Mouse (Mus musculus) neural tube, embryonic 12.5 days (tissue): Measurements from ENCODE around the gene Macrod2. TPM values are rescaled to one million over a fixed set of nuclear protein-coding genes. Genes with fewer than 3 reads are reported as not detected.
A peak's percentile ranks its signal among the peaks of the same experiment; 100 is the strongest.

Experiments used
- ATAC-seq: fragments of 200-750 bp; cut with Nextera tagmentation; 2 replicates; pipeline ENCODE4 v1.8.0; 2017; ENCODE audit warnings: low read depth, mild to moderate bottlenecking, moderate TSS enrichment, moderate library complexity; ENCODE audit not compliant: low FRiP score
- H3K27ac ChIP-seq: fragments of 300-500 bp; sonication (generic); 2 replicates; pipeline ENCODE4 v1.5.1; 2016
- H3K27me3 ChIP-seq: fragments of 300-500 bp; sonication (generic); replicated peaks from 2 replicates; pipeline ENCODE4 v1.6.1; 2016; ENCODE audit warnings: mild to moderate bottlenecking
- H3K36me3 ChIP-seq: fragments of 300-500 bp; sonication (generic); 2 replicates; pipeline ENCODE4 v1.6.1; 2016; ENCODE audit warnings: mild to moderate bottlenecking
- H3K4me1 ChIP-seq: fragments of 300-500 bp; sonication (generic); 2 replicates; pipeline ENCODE4 v1.6.1; 2016
- H3K4me2 ChIP-seq: fragments of 300-500 bp; sonication (generic); replicated peaks from 2 replicates; pipeline ENCODE4 v1.6.1; 2016; ENCODE audit warnings: mild to moderate bottlenecking
- H3K4me3 ChIP-seq: fragments of 300-500 bp; sonication (generic); 2 replicates; pipeline ENCODE4 v1.5.1; 2016
- H3K9ac ChIP-seq: fragments of 300-500 bp; sonication (generic); 2 replicates; pipeline ENCODE4 v1.6.1; 2016; ENCODE audit warnings: mild to moderate bottlenecking
- H3K9me3 ChIP-seq: fragments of 300-500 bp; sonication (generic); 2 replicates; pipeline ENCODE4 v1.6.1; 2016; ENCODE audit warnings: mild to moderate bottlenecking
- WGBS: fragments of 180-500 bp; shearing (Covaris S2); methylation state at CpG from one replicate; pipeline ENCODE4 v1.1.7; 2016; 5-methylcytosine and 5-hydroxymethylcytosine counted together
- polyA plus RNA-seq: library from polyadenylated mRNA; unstranded; fragments of >200 nt; fragmentation: Nextera tagmentation; extraction: Ambion mirVana; gene quantifications from 2 replicates; pipeline ENCODE4 v1.2.1, GENCODE M21; 2016

Gene Macrod2
- polyA plus RNA-seq, 1 experiment from 2014 or later = 53.8 TPM

GRCm38 (mm10) chr2:141228809-141229208, 833.7 kb downstream of the Macrod2 start:
- Histone ChIP-seq H3K4me3 (no peak overlapping the region), H3K27ac (no peak overlapping the region), H3K9me3 (no peaks in the 10 kb centered on the region), H3K9ac (no peak overlapping the region), H3K4me2 (no peak overlapping the region), H3K4me1 (no peaks in the 10 kb centered on the region), H3K36me3 (no peaks in the 10 kb centered on the region), H3K27me3 (no peaks in the 10 kb centered on the region)
- ATAC-seq = no peak
- WGBS = 92% methylated on average over 1 of the region's 1 CpGs

- no peaks in the 10 kb centered on the region for H3K9me3 ChIP-seq
- H3K27ac ChIP-seq = no peak overlapping the region
- H3K9ac ChIP-seq = no peak overlapping the region
- H3K4me2 ChIP-seq = no peak overlapping the region
- H3K36me3 ChIP-seq = no peaks in the 10 kb centered on the region
- no peak overlapping the region for H3K4me3 ChIP-seq
- ATAC-seq = no peak
- H3K27me3 ChIP-seq = no peaks in the 10 kb centered on the region
- H3K4me1 ChIP-seq = 0 out of 2 replicates have a peak, but pooled peaks cover 2% of the 10 kb centered on the region
- 78% methylated on average over 6 of the region's 6 CpGs for WGBS
Observed at GRCm38 (mm10) chr2:141229820-141230219, 834.7 kb downstream of the Macrod2 start.

GRCm38 (mm10) chr2:141231011-141231668, 836.0 kb downstream of the Macrod2 start:
- no peaks in the 10 kb centered on the region for H3K36me3 ChIP-seq
- no peaks in the 10 kb centered on the region for H3K9me3 ChIP-seq
- H3K4me3 ChIP-seq = no peak overlapping the region
- 42% methylated on average over 16 of the region's 16 CpGs for WGBS
- H3K27me3 ChIP-seq = no peaks in the 10 kb centered on the region
- ATAC-seq = no peak
- no peak overlapping the region for H3K27ac ChIP-seq
- 0 out of 2 replicates have a peak, but pooled peaks cover 2% of the 10 kb centered on the region for H3K4me1 ChIP-seq
- no peak overlapping the region for H3K9ac ChIP-seq
- 0 out of 2 replicates have a peak overlapping the region, but pooled peaks have one; percentile 4 for H3K4me2 ChIP-seq

GRCm38 (mm10) chr2:141234306-141234705, 839.2 kb downstream of the Macrod2 start:
- H3K4me3 ChIP-seq = no peak overlapping the region
- 37% methylated on average over 8 of the region's 8 CpGs for WGBS
- H3K36me3 ChIP-seq = no peaks in the 10 kb centered on the region
- H3K9ac ChIP-seq = no peak overlapping the region
- no peak overlapping the region for H3K4me2 ChIP-seq
- ATAC-seq = no peak
- no peaks in the 10 kb centered on the region for H3K9me3 ChIP-seq
- H3K27me3 ChIP-seq = no peaks in the 10 kb centered on the region
- 0 out of 2 replicates have a peak, but pooled peaks cover 2% of the 10 kb centered on the region for H3K4me1 ChIP-seq
- no peak overlapping the region for H3K27ac ChIP-seq

- Histone ChIP-seq H3K9me3 (no peaks in the 10 kb centered on the region), H3K9ac (no peak overlapping the region), H3K36me3 (no peaks in the 10 kb centered on the region), H3K4me2 (no peak overlapping the region), H3K4me3 (no peak overlapping the region), H3K27ac (no peak overlapping the region), H3K27me3 (no peaks in the 10 kb centered on the region), H3K4me1 (0 out of 2 replicates have a peak, but pooled peaks cover 2% of the 10 kb centered on the region)
- ATAC-seq = no peak
- WGBS = 24% methylated on average over 5 of the region's 5 CpGs
Observed at GRCm38 (mm10) chr2:141234724-141235453, 839.8 kb downstream of the Macrod2 start.

GRCm38 (mm10) chr2:141247680-141248079, 852.6 kb downstream of the Macrod2 start:
- H3K4me3 ChIP-seq = no peak overlapping the region
- whole genome bisulfite sequencing = 87% methylated on average over 2 of the region's 2 CpGs
- no peaks in the 10 kb centered on the region for H3K36me3 ChIP-seq
- no peak overlapping the region for H3K9ac ChIP-seq
- no peak overlapping the region for H3K27ac ChIP-seq
- no peaks in the 10 kb centered on the region for H3K9me3 ChIP-seq
- H3K27me3 ChIP-seq = no peaks in the 10 kb centered on the region
- ATAC-seq = no peak
- H3K4me1 ChIP-seq = no peaks in the 10 kb centered on the region
- H3K4me2 ChIP-seq = no peak overlapping the region

- Histone ChIP-seq H3K9ac (no peak overlapping the region), H3K36me3 (no peaks in the 10 kb centered on the region), H3K27me3 (no peaks in the 10 kb centered on the region), H3K4me1 (no peaks in the 10 kb centered on the region), H3K27ac (no peak overlapping the region), H3K4me2 (no peak overlapping the region), H3K9me3 (no peaks in the 10 kb centered on the region), H3K4me3 (no peak overlapping the region)
- ATAC-seq = no peak
- WGBS = 83% methylated on average over 4 of the region's 4 CpGs
Observed at GRCm38 (mm10) chr2:141264582-141264981, 869.5 kb downstream of the Macrod2 start.

GRCm38 (mm10) chr2:141266591-141266990, 871.5 kb downstream of the Macrod2 start:
- no peak overlapping the region for H3K9ac ChIP-seq
- H3K27ac ChIP-seq = no peak overlapping the region

GRCm38 (mm10) chr2:141271541-141271940, 876.4 kb downstream of the Macrod2 start:
- Histone ChIP-seq H3K36me3 (no peaks in the 10 kb centered on the region), H3K4me3 (no peak overlapping the region), H3K9ac (no peak overlapping the region), H3K27ac (no peak overlapping the region), H3K4me1 (no peaks in the 10 kb centered on the region), H3K9me3 (no peaks in the 10 kb centered on the region), H3K4me2 (no peak overlapping the region), H3K27me3 (no peaks in the 10 kb centered on the region)
- WGBS = 78% methylated on average over 4 of the region's 4 CpGs
- no peak for ATAC-seq

More at GRCm38 (mm10) chr2:141266591-141266990, 871.5 kb downstream of the Macrod2 start:
- Histone ChIP-seq H3K4me3 (no peak overlapping the region), H3K4me1 (no peaks in the 10 kb centered on the region), H3K36me3 (no peaks in the 10 kb centered on the region), H3K27me3 (no peaks in the 10 kb centered on the region), H3K9me3 (no peaks in the 10 kb centered on the region), H3K4me2 (no peak overlapping the region)
- ATAC-seq = no peak

- H3K4me2 ChIP-seq = no peak overlapping the region
- H3K9ac ChIP-seq = no peak overlapping the region
- 85% methylated on average over 4 of the region's 4 CpGs for WGBS
- H3K4me1 ChIP-seq = no peaks in the 10 kb centered on the region
- H3K4me3 ChIP-seq = no peak overlapping the region
- H3K36me3 ChIP-seq = no peaks in the 10 kb centered on the region
- no peaks in the 10 kb centered on the region for H3K27me3 ChIP-seq
- H3K27ac ChIP-seq = no peak overlapping the region
- no peaks in the 10 kb centered on the region for H3K9me3 ChIP-seq
- no peak for ATAC-seq
Observed at GRCm38 (mm10) chr2:141272966-141273365, 877.9 kb downstream of the Macrod2 start.

- no peak overlapping the region for H3K4me2 ChIP-seq
- 89% methylated on average over 2 of the region's 2 CpGs for WGBS
- H3K4me3 ChIP-seq = no peak overlapping the region
- no peak overlapping the region for H3K9ac ChIP-seq
- no peaks in the 10 kb centered on the region for H3K36me3 ChIP-seq
- H3K4me1 ChIP-seq = no peaks in the 10 kb centered on the region
- ATAC-seq = no peak
- no peaks in the 10 kb centered on the region for H3K27me3 ChIP-seq
- no peaks in the 10 kb centered on the region for H3K9me3 ChIP-seq
- H3K27ac ChIP-seq = no peak overlapping the region
Observed at GRCm38 (mm10) chr2:141274262-141274661, 879.2 kb downstream of the Macrod2 start.

GRCm38 (mm10) chr2:141279130-141279698, 884.1 kb downstream of the Macrod2 start:
- Histone ChIP-seq H3K4me2 (no peak overlapping the region), H3K27me3 (no peaks in the 10 kb centered on the region), H3K4me3 (no peak overlapping the region), H3K9ac (no peak overlapping the region), H3K4me1 (no peaks in the 10 kb centered on the region), H3K27ac (no peak overlapping the region), H3K9me3 (no peaks in the 10 kb centered on the region), H3K36me3 (no peaks in the 10 kb centered on the region)
- 78% methylated on average over 5 of the region's 5 CpGs for WGBS
- no peak for ATAC-seq
